9 mouse cellular contexts compared by ENCODE assay signal in the genomic region with DNA sequence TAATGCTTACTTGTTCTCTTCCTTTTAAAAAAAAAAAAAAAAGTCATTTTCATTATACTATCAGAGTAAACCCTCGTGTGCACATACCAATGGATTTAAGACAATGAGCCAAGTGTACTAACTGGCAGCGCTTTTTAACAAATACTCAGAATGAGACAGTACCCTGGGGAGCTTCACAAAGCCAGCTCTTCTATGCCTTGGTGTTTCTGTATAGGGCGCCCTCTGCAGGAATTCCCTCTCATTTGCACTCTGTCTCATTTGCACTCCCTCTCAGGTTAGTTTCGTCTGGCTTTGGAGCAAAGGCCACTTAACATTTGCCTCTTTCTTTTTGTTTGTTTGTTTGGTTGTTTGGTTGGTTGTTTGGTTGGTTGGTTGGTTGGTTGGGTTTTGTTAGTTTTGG. TPM values are rescaled to one million over a fixed set of nuclear protein-coding genes. Genes with fewer than 3 reads are reported as not detected.
A peak's percentile ranks its signal among the peaks of the same experiment; 100 is the strongest.
DNase-seq lines count a peak whose midpoint lies in the region; ATAC-seq lines count a peak whose summit lies in the region.
"Had no signal": no experiment of that assay in that cellular context is flagged by ENCODE, and none has a peak within 500 bp of the region (broad histone marks: within the 10 kb centered on the region; RNA-seq: fewer than 3 reads in every experiment).

No protein-coding gene starts in this region.

- no peaks in the 10 kb centered on the region for H3K27me3 ChIP-seq in forebrain, embryonic 11.5 days (ENCODE audit: control insufficient read depth, insufficient read depth, low read length)
- H3K27me3 ChIP-seq in forebrain, embryonic 13.5 days, result no peaks in the 10 kb centered on the region
- no peaks in the 10 kb centered on the region for H3K27me3 ChIP-seq in liver, embryonic 12.5 days (replicated peaks)

- DNase-seq in forebrain, embryonic 11.5 days (ENCODE audit: low spot score), result peak; percentile 55
- DNase-seq in liver, result peak; percentile 5
- DNase-seq in adrenal gland, adult 8-10 months, result peak; percentile 31
- peak; percentile 38 for DNase-seq in embryo, embryonic 10.5 days (ENCODE audit: low spot score)
- peak; percentile 18 to 40 for DNase-seq in layer of hippocampus, postnatal 10 days (ENCODE audit: low spot score in 2 of 2)

- H3K4me2 ChIP-seq in forebrain, embryonic 11.5 days (ENCODE audit: low read depth, low read length, severe bottlenecking), result no peak overlapping the region
- no peak overlapping the region for H3K4me2 ChIP-seq in forebrain, embryonic 13.5 days
- H3K4me2 ChIP-seq in liver, embryonic 12.5 days, result no peak overlapping the region

- WGBS in forebrain, embryonic 11.5 days, result 24% methylated on average over 4 of the region's 4 CpGs
- 18% methylated on average over 4 of the region's 4 CpGs for WGBS in forebrain, embryonic 13.5 days
- WGBS in liver, embryonic 12.5 days (ENCODE audit: insufficient replicate concordance), result 36% methylated on average over 4 of the region's 4 CpGs

- no peaks in the 10 kb centered on the region for H3K9me3 ChIP-seq in forebrain, embryonic 11.5 days (ENCODE audit: control insufficient read depth, low read length)
- no peaks in the 10 kb centered on the region for H3K9me3 ChIP-seq in forebrain, embryonic 13.5 days (replicated peaks)
- H3K9me3 ChIP-seq in liver, embryonic 12.5 days (replicated peaks), result no peaks in the 10 kb centered on the region

- no peaks in the 10 kb centered on the region for H3K36me3 ChIP-seq in forebrain, embryonic 11.5 days (ENCODE audit: control insufficient read depth, insufficient read depth, low read length)
- H3K36me3 ChIP-seq in forebrain, embryonic 13.5 days (ENCODE audit: poor library complexity, severe bottlenecking), result no peaks in the 10 kb centered on the region
- H3K36me3 ChIP-seq in liver, embryonic 12.5 days, result no peaks in the 10 kb centered on the region

- no peak overlapping the region for H3K9ac ChIP-seq in forebrain, embryonic 11.5 days (ENCODE audit: low read length)
- no peak overlapping the region for H3K9ac ChIP-seq in forebrain, embryonic 13.5 days
- H3K9ac ChIP-seq in liver, embryonic 12.5 days, result no peak overlapping the region

- H3K4me3 ChIP-seq in forebrain, embryonic 11.5 days (ENCODE audit: low read depth, low read length), result no peak overlapping the region
- no peak overlapping the region for H3K4me3 ChIP-seq in forebrain, embryonic 13.5 days
- H3K4me3 ChIP-seq in liver, embryonic 12.5 days, result no peak overlapping the region

- no peak overlapping the region for H3K27ac ChIP-seq in forebrain, embryonic 11.5 days (ENCODE audit: low read depth, low read length)
- H3K27ac ChIP-seq in forebrain, embryonic 13.5 days, result no peak overlapping the region
- no peak overlapping the region for H3K27ac ChIP-seq in liver, embryonic 12.5 days
- H3K27ac ChIP-seq: macrophage had no signal

- ATAC-seq in forebrain, embryonic 11.5 days (replicated peaks; ENCODE audit: low FRiP score), result no peak
- no peak for ATAC-seq in forebrain, embryonic 13.5 days
- no peak for ATAC-seq in liver, embryonic 12.5 days
- no peak for ATAC-seq in monocyte, adult 5-6 weeks (replicated peaks; ENCODE audit: insufficient number of reproducible peaks, low FRiP score, low TSS enrichment, poor library complexity, severe bottlenecking)

- no peaks in the 10 kb centered on the region for H3K4me1 ChIP-seq in forebrain, embryonic 11.5 days (replicated peaks; ENCODE audit: control insufficient read depth, insufficient read depth, low read length)
- H3K4me1 ChIP-seq in forebrain, embryonic 13.5 days, result no peaks in the 10 kb centered on the region
- H3K4me1 ChIP-seq in liver, embryonic 12.5 days, result no peaks in the 10 kb centered on the region

RNA-seq across cellular contexts. Expression of a gene that starts 40.1 kb away (rescaled TPM):
- 63.2 and 78.9 TPM in 2 replicates for polyA plus RNA-seq in forebrain, embryonic 11.5 days (2014; fragmentation: Nextera tagmentation; extraction: Ambion mirVana)
- 73.3 and 76.1 TPM in 2 replicates for polyA plus RNA-seq in forebrain, embryonic 13.5 days (2015; fragmentation: Nextera tagmentation; extraction: Ambion mirVana)
- 20.1 and 21.2 TPM in 2 replicates for polyA plus RNA-seq in liver, embryonic 12.5 days (2016; fragmentation: Nextera tagmentation; extraction: Ambion mirVana)
- 10 to 100 TPM; 46.5 to 52.0 (median 50.4) TPM for total RNA-seq in adrenal gland, adult 8-10 months (2022)
- 10 to 100 TPM; 15.7 to 16.2 TPM for total RNA-seq in layer of hippocampus, postnatal 10 days (2021)
- total RNA-seq in monocyte, adult 5-6 weeks (2017), result 11.1 to 13.5 TPM (median 11.2 TPM) in 3 replicates

Comparison
In these comparisons a context has a peak if more than half of its experiments do, and no peak if none do; other contexts are left out.
1. DNase-seq: peak in every context shown above with its lines; median percentile 55 in forebrain, embryonic 11.5 days; 38 in embryo, embryonic 10.5 days; 31 in adrenal gland, adult 8-10 months; 29 in layer of hippocampus, postnatal 10 days; 5 in liver.